Mouse (Mus musculus): ENCODE results near the gene Gpr61. TPM values are rescaled to one million over a fixed set of nuclear protein-coding genes. Genes with fewer than 3 reads are reported as not detected.

Gene Gpr61
- polyA plus RNA-seq, 1 experiment from 2014 or later, result 0.11 TPM

DNA sequence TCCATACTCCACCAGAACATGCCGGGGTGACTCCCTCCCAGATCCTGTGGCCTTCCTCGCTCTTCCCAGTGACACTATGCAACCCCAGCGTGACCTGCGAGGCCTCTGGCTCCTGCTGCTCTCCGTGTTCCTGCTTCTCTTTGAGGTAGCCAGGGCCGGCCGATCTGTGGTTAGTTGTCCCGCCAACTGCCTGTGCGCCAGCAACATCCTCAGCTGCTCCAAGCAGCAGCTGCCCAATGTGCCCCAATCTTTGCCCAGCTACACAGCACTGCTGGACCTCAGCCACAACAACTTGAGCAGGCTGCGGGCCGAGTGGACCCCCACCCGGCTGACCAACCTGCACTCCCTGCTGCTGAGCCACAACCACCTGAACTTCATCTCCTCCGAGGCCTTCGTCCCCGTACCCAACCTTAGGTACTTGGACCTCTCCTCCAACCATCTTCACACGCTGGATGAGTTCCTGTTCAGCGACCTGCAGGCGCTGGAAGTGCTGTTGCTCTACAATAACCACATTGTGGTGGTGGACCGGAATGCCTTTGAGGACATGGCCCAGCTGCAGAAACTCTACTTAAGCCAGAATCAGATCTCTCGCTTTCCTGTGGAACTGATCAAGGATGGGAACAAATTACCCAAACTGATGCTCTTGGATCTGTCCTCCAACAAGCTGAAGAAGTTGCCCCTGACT is 32.6 kb upstream of the Gpr61 start:
- 59% methylated on average over 20 of the region's 20 CpGs for WGBS
- TF ChIP-seq CTCF (IDR thresholded peaks at IDR 0.05; ENCODE audit: low read depth), result no peak
- H3K36me3 ChIP-seq (ENCODE audit: insufficient read depth), result no peaks in the 10 kb centered on the region
- H3K9ac ChIP-seq, result peak overlapping the region; percentile 59; the same call in 1 of the 2 replicates
- ATAC-seq (ENCODE audit: insufficient read depth), result 0 out of 2 replicates have a peak, but pooled peaks have one; percentile 3
- H3K4me1 ChIP-seq (ENCODE audit: insufficient read depth), result peaks cover 2% of the 10 kb centered on the region; the same call in 1 of the 2 replicates
- no peaks in the 10 kb centered on the region for H3K9me3 ChIP-seq (ENCODE audit: low read depth, low read length)
- no peak for DNase-seq
- peaks cover 21% of the 10 kb centered on the region for H3K27me3 ChIP-seq (ENCODE audit: insufficient read depth, low read length)
- no peak overlapping the region for H3K27ac ChIP-seq (ENCODE audit: low read depth)
- H3K4me2 ChIP-seq, result peak overlapping the region; percentile 95
- H3K4me3 ChIP-seq (ENCODE audit: low read depth, low read length), result no peak overlapping the region; the same call in 1 of the 2 replicates

DNA sequence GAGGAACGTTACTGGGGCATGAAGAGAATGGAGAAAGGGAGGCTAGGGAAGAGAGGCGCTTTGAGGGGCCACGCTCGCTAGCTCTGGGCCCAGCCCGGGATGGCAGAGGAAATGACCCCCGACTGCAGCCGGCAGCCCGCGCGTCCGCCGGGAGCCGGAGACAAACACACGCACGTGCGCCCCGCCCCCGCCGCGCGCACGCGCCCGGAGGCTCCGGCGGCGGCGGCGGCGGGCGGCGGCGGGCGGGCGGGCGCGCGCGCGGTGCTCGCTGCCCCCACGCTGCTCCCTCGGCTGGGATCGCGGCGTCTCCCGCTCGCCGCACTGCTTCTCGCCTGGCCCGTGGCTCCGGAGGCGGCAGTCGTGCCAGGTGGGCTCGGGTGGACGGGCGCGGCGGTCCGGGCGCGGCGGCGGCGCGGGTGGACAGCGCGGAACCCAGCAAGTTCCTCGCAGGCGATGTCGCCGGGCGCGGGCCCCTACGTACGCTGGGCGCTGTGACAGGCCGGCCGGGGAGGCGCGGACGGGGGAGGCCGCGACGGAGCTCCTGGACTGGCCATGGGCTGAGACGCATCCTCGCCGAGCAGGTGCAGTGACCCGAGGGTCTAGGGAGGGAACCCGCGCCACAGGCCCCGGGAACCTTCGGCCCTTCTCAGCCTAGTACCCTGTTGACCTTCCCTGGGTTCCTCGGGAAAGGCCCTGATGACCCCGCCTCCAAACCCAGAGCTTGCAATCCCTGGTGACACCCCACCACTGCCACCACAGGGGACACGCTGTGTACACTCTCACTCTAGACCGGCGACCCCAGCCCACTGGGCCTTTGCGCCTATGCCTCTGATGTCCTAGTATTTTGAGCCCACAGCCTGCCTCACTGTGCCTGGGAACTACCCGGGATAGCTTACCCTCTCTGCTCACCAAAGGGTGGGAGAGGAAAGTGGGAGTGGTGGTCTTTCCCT is 31.7 kb upstream of the Gpr61 start, which contains the start of gene Amigo1:
Gene Amigo1 (plus strand): TSS at position 238 of the 950 bp plus-strand sequence.
- H3K36me3 ChIP-seq (ENCODE audit: insufficient read depth), result no peaks in the 10 kb centered on the region
- H3K4me1 ChIP-seq (ENCODE audit: insufficient read depth), result peaks cover 2% of the 10 kb centered on the region; the same call in 1 of the 2 replicates
- H3K9ac ChIP-seq, result peak within 1 kb of the TSS; percentile 59
- peak within 1 kb of the TSS; percentile 61 for H3K4me3 ChIP-seq (ENCODE audit: low read depth, low read length)
- peak; percentile 72 for DNase-seq
- H3K27me3 ChIP-seq (ENCODE audit: insufficient read depth, low read length), result peaks cover 21% of the 10 kb centered on the region
- no peak within 1 kb of the TSS for H3K27ac ChIP-seq (ENCODE audit: low read depth)
- peak within 1 kb of the TSS; percentile 95 for H3K4me2 ChIP-seq
- no peaks in the 10 kb centered on the region for H3K9me3 ChIP-seq (ENCODE audit: low read depth, low read length)
- TF ChIP-seq CTCF (IDR thresholded peaks at IDR 0.05; ENCODE audit: low read depth), result no peak
- WGBS, result 2% methylated on average over 68 of the region's 100 CpGs
- ATAC-seq (ENCODE audit: insufficient read depth), result peak; percentile 65

DNA sequence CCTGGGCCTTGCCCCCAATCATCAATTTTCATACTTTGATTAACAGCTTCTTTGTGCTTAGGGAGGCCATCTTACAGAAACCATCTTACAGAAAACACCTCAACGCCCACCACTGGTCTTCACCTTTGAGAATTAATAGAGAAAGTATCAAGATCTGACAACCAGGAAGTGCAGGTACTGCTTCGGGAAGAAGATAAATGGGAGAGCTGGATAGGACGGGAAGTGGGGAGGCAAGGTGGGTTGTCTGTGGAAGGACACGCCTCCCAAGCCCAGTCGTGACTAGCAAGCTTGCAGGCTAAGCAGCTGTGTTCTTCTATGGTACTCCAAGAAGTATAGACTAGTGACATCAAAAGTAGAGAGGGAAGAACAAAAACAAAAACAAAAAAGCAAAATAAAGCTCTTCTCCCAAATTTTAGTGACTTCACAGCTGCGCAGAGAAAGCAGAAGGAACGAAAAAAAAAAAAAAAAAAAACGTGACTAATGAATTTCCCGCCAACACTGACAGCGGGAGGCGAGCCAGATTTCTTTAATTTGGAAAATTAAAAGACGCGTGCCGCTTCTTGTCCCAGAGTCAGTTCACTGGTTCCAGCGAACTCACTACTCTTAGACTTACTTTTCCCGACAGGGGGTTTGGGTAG is 30.9 kb upstream of the Gpr61 start:
- peak; percentile 50 for DNase-seq
- TF ChIP-seq CTCF (IDR thresholded peaks at IDR 0.05; ENCODE audit: low read depth), result no peak
- ATAC-seq (ENCODE audit: insufficient read depth), result no peak
- Histone ChIP-seq H3K27ac (ENCODE audit: low read depth) (no peak overlapping the region), H3K9me3 (ENCODE audit: low read depth, low read length) (no peaks in the 10 kb centered on the region), H3K9ac (peak overlapping the region; percentile 59), H3K4me2 (peak overlapping the region; percentile 95), H3K4me3 (ENCODE audit: low read depth, low read length) (peak overlapping the region; percentile 61), H3K4me1 (ENCODE audit: insufficient read depth) (peaks cover 2% of the 10 kb centered on the region; the same call in 1 of the 2 replicates), H3K36me3 (ENCODE audit: insufficient read depth) (no peaks in the 10 kb centered on the region), H3K27me3 (ENCODE audit: insufficient read depth, low read length) (peaks cover 21% of the 10 kb centered on the region)
- WGBS, result 2% methylated on average over 16 of the region's 16 CpGs

DNA sequence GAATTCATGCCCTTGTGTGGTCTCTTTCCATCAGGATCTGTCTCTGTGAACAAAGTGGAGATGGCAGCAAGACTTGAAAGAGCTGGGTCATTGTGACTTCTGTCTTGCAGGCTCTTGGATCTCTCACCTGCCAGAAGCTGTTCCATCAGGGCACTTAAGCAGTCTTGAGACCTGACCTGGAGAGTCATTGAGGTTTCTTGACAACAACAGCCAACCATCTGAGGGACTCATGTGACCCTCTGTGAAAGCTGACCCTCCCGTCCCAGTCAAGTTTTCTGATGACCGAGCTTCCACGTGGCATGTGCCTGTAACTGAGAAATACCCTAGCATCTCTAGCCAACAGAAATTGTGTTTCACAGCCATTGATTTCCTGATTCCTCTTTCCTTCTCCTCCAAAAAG is 30.1 kb upstream of the Gpr61 start:
- H3K9ac ChIP-seq, result no peak overlapping the region
- H3K27me3 ChIP-seq (ENCODE audit: insufficient read depth, low read length), result peaks cover 21% of the 10 kb centered on the region
- TF ChIP-seq CTCF (IDR thresholded peaks at IDR 0.05; ENCODE audit: low read depth), result no peak
- H3K4me3 ChIP-seq (ENCODE audit: low read depth, low read length), result no peak overlapping the region
- no peak overlapping the region for H3K4me2 ChIP-seq
- 52% methylated on average over 3 of the region's 3 CpGs for WGBS
- H3K4me1 ChIP-seq (ENCODE audit: insufficient read depth), result peaks cover 2% of the 10 kb centered on the region
- no peak overlapping the region for H3K27ac ChIP-seq (ENCODE audit: low read depth)
- no peaks in the 10 kb centered on the region for H3K36me3 ChIP-seq (ENCODE audit: insufficient read depth)
- DNase-seq, result no peak
- no peak for ATAC-seq (ENCODE audit: insufficient read depth)
- H3K9me3 ChIP-seq (ENCODE audit: low read depth, low read length), result no peaks in the 10 kb centered on the region

DNA sequence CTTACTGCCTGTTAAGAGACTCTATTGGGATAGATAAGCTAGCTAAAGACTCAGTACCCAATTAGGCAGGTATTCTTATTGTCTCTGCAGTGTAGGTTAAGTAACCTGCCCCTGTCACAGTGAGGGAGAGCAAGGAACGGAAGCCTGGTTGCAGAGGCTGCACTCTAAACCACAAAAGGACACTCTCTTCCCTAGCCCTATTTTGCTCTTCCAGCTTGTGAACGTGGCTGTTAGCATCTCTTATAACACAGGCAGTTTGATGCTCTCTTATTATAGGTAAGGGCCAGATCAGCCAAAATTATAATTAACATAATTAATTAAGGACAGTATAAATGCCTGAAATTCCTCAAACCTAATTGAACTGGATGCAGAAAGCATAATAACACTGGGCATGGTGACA is 25.8 kb upstream of the Gpr61 start:
- H3K4me3 ChIP-seq (ENCODE audit: low read depth, low read length), result no peak overlapping the region
- no peak for TF ChIP-seq CTCF (IDR thresholded peaks at IDR 0.05; ENCODE audit: low read depth)
- WGBS, result 33% methylated on average over 2 of the region's 2 CpGs
- no peak for DNase-seq
- no peak for ATAC-seq (ENCODE audit: insufficient read depth)
- peaks cover 8% of the 10 kb centered on the region; the same call in 1 of the 2 replicates for H3K27me3 ChIP-seq (ENCODE audit: insufficient read depth, low read length)
- no peaks in the 10 kb centered on the region for H3K36me3 ChIP-seq (ENCODE audit: insufficient read depth)
- no peak overlapping the region for H3K9ac ChIP-seq
- H3K27ac ChIP-seq (ENCODE audit: low read depth), result no peak overlapping the region
- peaks cover 2% of the 10 kb centered on the region; the same call in 1 of the 2 replicates for H3K4me1 ChIP-seq (ENCODE audit: insufficient read depth)
- H3K9me3 ChIP-seq (ENCODE audit: low read depth, low read length), result no peaks in the 10 kb centered on the region
- no peak overlapping the region for H3K4me2 ChIP-seq

DNA sequence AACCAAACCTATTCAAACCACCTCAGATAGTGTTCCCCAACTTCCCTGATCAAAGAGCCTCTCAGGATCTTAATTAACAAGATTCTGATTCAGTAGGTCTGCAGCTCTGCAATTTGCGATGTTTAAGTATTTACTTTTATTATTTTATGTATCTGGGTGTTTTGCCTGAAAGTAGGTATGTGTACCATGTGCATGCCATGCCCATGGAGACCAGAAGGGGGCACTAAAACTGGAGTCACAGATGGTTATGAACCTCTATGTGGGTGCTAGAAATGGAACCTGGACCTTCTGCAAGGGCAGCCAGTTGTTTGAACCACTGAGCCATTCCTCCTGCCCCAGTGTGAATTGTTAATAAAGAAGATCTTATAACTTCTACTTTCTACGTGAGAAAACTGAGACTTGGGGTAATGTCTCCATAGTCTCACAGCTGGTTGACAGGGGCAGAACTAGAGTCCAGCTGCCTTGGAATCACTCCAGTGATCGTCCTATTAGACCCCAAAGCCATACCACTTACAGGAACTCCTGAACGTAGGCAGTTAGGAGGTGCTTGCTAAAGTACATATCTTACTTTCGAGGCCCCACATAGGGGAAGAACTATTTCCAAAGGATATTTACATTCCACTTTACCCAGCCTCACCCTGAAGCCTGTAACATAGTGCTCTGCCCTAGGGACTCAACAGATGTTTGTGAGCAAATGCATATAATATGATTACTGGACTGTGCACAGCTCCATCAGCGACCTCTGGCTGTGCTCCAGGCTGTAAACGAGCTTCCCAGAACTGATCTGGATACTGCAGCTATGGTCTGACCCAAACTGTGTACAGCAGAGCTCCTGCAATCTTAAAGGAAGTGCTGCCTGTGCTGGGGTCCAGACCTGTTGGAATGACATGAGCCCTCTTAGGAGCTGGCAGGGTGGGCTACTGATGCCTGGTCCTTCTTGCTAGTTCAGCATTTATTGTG is 24.4 kb upstream of the Gpr61 start:
- no peaks in the 10 kb centered on the region for H3K36me3 ChIP-seq (ENCODE audit: insufficient read depth)
- no peaks in the 10 kb centered on the region for H3K9me3 ChIP-seq (ENCODE audit: low read depth, low read length)
- H3K4me2 ChIP-seq, result no peak overlapping the region
- no peak overlapping the region for H3K9ac ChIP-seq
- no peaks in the 10 kb centered on the region; the same call in 1 of the 2 replicates for H3K4me1 ChIP-seq (ENCODE audit: insufficient read depth)
- WGBS, result 41% methylated on average over 7 of the region's 7 CpGs
- TF ChIP-seq CTCF (IDR thresholded peaks at IDR 0.05; ENCODE audit: low read depth), result peak; percentile 29
- H3K4me3 ChIP-seq (ENCODE audit: low read depth, low read length), result no peak overlapping the region
- no peaks in the 10 kb centered on the region for H3K27me3 ChIP-seq (ENCODE audit: insufficient read depth, low read length)
- H3K27ac ChIP-seq (ENCODE audit: low read depth), result no peak overlapping the region
- ATAC-seq (ENCODE audit: insufficient read depth), result peak; percentile 90; the same call in 1 of the 2 replicates
- DNase-seq, result peak; percentile 83

Data from lung, embryonic 14.5 days (tissue).